Mouse (Mus musculus) urinary bladder, adult 2 months (tissue): Measurements from ENCODE around the gene Kif12. TPM values are rescaled to one million over a fixed set of nuclear protein-coding genes. Genes with fewer than 3 reads are reported as not detected.

Source experiments
- DNase-seq: peaks from one replicate; pipeline ENCODE4 v3.0.0; 2022; ENCODE audit warnings: low spot score
- polyA plus RNA-seq: library from polyadenylated mRNA; depleted of rRNA; stranded (reverse); fragments of >200 nt; gene quantifications from 2 replicates; pipeline ENCODE4 v1.2.3, GENCODE M21; 2012; rRNA removed

The Kif12 gene
- not detected in 2 replicates for polyA plus RNA-seq

DNA sequence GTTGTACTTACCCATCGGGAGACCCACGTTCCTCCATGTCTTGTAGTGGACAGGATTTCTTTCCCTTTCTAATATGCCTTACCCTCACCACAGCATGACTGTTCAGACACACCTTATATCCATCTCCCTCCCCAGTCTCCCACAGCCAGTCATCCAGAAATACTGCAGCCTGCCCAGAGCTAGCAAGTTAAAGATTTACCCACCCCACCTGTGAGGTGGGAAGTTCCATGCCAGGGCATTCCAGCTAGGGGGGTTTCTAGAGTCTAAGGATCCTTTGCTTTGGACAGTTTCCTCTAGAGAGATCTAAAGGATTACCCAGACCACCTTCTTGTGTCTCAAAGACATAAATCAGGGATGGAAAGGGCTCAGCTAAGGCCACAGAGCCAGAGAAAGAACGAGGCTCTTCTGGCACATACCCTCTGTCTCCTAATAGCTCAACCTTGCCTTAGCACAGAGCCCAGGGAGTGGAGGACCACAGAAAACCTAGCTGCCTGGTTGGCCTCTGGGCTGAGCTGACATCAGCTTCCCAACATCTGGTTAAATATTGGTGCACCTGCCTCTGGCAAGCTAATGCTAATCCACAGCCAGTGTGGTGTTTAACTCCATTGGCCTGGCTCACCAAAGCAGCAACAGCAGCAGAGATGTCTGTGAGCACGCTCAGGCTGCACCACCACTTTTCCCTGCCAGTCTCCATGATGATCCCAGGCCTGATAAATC is at the start of gene Kif12:
TSS of gene Kif12 (minus strand) at position 163 of the 717 bp plus-strand sequence.
- no peak for DNase-seq

DNA sequence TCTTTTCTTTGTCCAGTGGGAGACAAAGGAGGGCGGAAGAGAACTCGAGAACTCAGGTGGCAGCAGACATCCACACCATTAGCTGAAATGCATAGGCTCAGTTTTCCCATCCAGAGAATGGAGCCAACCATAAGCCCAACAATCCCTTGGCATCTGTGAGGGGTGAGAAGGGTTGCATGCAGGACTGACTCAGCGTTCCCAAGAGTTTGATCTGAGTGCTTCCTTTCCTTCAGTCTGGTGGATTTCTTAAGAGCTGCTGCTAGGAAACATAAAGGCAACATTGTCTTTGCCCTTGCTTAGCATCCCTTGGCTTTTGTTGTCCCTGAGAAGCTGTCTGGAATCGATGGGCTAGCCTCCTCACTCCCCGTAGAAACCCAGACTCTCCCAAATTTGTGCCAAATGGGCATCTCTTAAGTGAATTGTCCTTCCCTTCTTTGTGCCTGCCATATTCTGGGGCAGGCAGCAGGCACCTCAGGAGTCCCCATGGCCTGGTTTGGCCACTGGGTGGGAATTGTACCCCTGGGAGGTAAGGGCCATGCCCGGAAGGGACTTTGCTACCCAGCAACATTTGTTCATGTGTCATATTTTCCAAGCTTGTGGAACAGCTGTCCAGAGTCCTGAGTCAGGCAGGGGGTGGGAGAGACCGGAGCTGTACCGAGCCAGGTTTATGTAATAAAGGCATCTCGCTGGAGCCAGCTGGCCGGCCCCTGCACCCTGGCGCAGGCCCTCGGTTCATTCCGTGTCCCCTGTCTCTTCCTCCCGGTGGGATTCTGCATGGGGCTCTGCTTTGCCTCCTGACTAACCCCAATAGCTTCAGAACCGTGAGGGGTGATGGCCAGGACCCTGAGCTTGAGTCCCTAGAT is 49.4 kb upstream of the Kif12 start:
- DNase-seq = no peak

DNA sequence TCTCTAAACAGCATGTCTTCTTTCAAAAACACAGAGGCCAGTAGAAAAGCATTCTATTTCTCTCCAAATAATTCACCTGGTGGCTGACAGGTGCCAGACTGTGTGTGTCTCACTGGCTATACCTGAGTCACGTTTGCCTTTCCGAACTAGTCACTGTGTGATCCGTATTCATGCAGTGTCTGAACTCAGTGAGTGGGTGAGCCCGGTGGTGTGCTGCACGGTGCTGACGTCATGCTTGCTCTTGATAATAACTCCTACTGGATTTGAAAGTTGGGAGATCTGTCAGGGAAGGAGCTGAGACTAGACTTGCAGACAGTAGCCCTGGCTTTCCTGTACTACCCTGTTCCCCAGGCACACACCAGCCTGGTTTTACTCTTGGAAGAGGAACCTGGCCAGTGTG is 47.7 kb upstream of the Kif12 start:
- DNase-seq = no peak

DNA sequence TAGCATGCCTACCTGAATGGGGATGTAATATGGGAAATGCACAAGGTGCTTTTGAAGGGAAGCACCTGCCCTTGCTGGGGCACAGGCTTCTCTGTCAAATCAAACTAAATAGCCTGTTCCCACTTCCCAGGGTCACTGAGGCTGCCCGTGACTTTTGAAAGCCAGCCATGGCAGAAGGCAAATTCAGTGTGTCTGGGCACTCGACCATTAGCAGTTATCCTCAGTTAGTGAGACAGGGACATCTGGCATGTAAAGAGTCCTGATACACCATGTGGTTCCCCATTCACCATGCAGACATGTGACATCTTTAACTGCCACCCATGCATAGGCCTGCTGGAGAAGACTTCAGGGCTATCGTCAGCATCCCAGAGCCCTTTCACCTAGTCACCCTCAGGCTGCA is 47.1 kb upstream of the Kif12 start:
- no peak for DNase-seq

DNA sequence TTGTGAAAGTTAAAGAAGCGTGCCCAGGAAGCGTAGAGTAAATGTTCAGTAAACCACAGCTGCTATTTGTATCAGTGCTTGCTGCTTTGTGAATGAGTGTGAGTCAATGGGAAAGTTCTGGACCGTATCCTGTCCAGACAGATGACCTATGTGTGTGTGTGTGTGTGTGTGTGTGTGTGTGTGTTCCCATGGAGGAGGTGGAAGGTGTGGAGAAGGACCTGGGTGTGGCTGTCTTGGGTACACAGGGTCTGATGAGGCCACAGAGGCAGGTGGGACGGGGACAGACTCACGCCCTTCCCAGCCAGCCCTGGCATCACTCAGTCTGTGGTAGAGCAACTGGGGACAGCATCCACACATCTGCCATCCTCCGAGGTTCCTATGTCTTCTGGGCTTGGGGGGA is 45.6 kb upstream of the Kif12 start:
- DNase-seq = no peak

DNA sequence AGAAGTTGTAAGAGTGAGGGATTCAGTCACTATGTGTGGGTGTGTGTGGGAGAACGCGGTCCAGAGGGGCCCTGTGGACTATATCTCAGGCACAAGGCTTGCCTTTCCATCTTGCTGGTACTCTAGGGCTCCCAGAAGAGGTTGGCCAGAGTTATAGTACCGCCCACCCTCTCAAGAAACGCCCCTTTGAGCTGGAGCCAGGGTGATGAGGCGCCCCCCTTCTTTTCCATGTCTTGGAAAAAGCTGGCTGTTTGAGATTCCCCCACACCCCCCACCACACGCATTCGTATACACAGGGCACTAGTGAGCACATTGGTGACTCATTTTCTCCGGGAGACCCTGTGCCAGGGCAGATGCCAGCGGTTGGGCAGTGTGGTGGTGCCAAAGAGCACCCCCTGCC is 44.6 kb upstream of the Kif12 start:
- no peak for DNase-seq

DNA sequence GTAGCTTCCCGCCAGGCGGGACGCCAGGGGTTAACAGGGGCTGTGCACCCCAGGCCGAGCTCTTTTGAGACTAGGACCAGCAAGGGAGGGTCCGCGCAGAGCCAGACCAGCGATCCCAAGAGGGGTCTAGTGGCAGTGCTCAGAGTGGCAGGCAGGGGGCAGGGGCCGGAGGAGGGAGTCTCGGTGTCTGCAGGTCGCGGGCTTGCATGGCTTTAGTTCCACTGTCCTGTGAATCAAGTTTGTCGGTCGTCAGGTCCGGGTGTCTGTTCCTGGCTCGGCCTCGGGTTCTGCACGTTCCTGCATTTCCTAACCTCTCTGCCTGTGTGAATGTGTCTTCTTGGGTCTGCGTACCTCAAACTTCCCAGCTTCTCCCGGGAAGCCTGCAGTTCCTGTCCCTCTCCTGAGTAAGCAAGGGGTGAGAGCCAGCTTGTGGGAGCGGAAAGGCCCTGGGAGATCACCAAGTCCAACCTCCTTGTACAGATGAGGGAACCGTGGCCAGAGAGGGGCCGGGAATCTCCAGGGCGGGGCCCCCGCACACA is 44.1 kb upstream of the Kif12 start:
- DNase-seq = no peak

DNA sequence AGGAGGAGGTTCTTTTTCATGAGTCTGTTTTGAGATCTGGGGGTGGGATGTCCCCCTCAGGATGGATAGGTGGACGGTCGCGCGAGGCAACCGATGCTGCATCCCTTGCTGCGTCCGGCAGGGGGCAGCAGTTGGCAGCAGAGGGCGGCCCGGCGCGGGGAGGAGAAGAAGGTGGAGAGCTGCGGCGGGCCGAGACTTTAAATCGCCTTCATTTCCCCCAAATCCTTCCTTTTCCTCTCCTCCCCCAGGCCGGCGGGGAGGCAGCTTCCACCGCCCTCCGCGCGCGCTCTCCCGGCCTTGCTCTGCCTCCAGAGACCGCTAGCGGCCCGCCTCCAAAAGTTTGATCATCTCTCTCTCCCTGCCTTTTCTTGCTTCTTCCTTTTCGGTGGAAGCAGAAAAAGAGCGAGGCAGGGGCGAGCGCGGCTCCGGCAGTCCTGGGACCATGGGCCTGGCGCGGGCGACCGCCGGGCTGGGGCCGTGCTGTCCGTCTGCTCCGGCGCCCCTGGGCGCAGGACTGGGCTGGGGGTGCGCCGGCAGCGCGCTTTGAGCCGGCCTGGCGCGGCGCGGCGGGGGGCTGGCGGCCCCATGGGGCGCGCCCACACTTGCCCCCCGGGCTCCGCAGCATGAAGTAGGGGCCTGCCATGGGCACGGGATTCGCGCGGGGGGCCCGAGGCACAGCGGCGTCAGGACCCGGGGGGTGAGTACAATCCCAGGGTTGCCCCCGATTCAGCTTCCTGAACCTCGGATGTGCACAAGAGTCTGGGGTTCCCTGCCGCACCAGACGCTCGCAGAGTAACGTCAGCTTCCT is 43.5 kb upstream of the Kif12 start:
- peak; percentile 60 for DNase-seq

DNA sequence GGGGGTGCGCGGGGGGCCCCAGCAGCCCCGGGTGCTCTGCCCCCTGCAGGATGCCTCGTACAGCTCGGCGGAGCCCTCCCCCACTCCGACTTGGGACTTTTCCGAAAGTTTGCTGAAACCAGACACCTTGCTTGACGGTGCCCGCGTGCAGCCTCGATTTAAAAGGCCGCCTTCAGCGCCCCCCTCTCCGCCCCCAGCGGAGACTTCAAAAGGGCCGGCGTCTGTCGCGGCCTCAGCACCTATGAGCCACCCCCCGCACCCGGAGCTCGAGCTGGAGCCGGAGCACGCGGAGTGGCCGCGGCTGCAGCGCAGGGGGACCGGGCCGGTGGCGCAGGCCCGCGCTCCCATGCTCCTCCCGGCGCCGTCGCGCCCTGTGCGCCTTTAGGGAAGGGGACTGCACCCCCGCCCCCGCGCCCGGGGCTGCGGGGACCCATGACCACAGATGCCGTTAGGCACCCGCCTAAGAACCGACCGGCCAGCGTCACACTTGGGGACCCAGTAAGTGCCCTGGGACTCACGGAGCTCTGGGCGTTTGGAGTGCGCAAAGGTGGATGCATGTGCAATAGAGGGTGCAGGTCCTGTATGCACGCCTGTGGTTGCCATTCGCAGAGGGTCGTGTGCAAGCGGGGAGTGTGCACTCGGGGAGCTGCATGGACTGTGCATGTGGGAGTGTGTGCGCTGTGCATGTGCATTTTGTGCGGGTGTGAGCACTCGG is 42.1 kb upstream of the Kif12 start, which contains the start of gene Col27a1:
TSS of gene Col27a1 (plus strand) at position 98 of the 715 bp plus-strand sequence.
- no peak for DNase-seq

DNA sequence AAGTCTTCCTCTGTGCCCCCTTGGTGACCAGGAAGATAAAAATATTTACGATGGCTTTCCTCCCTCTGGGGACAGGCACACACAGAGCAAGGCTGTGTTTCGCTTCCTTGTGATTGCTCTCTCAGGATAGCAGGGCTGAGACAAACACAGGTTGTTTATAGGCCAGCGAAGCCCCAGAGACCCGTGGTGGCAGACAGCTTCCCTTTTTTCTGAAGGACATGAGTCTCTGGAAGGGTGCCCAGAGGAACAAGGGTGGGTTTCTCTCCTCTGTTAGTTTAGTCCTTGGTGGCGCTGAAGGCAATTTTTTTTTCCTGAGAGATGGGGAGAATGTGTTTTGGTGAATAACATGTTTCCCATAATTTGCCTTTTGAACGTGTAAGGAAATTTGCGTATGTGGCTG is 33.7 kb upstream of the Kif12 start:
- no peak for DNase-seq

DNA sequence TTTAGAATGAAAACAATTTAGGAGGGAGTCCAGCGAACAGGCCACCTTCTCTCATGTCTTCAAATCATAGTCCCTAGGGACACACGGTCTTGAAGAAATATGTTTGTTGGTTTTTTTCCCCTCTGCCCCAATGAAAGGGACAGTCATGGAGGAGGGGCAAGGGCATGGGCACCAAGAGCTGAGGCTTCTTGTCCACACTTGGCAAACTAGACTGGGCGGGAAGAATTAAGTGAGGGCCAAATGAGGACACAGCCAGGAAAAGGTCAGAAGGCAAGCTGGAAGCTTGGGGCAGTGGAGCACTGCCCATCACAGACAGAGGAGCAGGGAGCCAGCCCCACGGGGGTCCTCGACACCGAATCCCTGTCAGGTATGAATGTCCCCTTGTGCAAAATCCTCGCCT is 31.9 kb upstream of the Kif12 start:
- DNase-seq = no peak

DNA sequence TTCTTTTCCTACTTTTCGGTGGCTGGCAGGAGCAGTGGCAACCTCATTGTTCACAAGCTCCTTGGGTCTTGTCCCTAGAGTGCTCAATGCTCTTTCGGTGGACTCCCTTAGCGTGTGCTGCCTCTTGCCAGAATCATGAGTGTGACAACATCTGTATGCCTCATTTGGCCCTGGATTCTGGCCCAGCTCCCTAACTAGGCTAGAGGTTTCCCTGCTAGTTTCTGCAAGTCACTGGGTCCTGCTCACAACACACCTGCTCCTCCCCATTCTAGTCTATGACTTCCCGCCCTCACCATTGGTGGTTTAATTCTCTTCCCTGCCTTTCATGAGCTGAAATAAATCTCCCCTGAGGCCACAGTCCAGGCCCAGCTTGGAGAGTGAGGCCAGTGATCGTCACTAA is 27.4 kb upstream of the Kif12 start:
- DNase-seq = no peak

DNA sequence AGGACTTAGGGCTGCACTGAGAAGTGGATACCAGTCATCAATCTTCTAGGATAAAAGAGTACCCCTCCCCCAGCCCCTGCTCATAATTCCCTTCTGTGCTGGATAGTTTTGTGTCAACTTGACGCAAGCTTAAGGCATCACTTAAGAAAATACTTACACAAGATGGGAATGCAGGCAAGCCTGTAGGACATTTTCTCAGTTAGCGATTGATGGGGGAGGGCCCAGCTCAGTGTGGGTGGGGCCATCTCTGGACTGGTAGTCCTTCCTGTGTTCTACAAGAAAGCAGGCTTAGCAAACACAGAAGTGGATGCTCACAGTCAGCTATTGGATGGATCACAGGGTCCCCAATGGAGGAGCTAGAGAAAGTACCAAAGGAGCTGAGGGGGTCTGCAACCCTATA is 22.4 kb upstream of the Kif12 start:
- DNase-seq = no peak

DNA sequence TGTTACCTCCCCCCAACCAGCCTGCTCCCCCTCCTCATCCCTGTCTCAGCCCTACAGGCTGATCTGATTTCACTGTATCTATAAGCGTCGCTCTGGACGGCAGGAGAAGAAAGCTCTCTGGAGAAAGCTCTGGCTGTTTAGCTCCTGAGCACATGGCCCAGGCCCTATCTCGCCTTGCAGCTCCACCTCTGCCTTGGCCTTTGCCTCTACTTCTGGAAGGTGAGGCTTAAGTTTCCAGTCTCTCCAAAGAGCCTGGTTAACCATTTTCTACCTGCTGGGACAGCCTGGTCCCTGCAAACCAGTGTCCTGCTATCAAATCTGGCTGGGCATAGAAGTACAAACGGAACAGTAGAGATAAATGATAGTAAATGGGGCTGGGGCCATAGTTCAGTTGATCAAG is 19.7 kb upstream of the Kif12 start:
- no peak for DNase-seq

DNA sequence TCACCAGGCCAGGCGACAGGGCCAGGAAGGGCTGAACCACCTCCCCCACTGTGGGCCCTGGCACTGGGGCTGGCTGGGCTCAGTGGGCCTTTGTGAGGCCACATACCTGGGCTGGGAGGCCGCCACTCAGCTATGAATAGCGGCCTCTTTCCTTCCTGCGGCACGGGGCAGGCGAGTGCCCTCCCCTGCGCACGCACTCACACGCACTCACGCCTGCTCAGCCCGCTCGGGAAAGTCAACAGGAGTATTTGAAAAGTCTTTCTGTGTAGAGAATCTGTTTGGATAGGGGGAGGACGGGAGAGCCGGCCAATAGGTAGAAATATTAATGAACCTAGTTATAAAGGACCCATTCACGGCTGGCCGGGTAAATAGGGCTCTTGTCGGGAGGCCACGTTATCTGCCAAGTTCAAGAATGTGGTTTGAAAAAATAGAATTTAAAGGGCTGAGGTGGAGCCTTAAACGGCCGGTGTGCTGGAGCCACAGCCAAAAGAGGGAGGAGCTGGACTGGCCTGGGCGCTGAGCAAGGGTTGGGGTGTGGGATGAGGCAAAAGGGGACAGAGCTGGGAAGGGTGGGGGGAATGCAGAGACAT is 14.4 kb upstream of the Kif12 start:
- no peak for DNase-seq

DNA sequence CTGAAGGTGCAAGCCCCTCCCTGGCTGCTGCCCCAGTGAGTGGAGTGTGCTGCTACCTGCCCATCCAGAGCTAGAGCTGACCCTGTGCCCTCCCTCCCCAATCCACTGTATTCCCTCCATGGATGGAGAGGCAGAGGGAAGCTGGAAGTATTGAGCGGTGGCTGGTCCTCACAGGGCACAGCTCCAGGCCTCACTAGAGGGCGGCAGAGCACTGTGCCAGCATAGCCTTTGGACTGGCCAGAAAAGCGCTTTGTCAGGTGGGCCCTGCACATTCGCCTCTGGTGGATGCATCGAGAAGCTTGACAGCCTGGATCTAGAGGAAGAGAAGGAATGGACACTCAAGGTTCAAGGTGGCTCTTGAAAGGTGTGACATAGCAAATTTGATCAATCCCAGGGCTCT is 9.6 kb upstream of the Kif12 start:
- DNase-seq = no peak

DNA sequence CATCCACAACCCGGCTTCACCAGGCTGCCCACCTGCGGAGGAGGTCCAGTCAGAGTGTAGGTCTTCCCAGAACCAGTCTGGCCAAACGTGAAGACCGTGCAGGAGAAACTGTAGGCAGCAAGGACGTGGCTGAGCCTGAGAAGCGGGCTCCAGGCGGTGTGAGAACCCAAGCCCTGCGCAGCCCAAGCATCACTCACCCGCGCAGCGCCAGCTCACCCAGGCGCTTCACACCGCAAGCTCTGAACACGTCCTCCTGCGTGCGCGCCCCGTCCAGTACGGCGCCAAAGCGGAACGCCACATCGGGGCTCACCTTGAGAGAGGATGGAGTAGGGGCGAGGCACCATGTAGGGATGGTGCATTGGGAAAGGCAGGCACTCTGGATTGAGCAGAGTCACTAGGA is 809 bp downstream of the Kif12 start:
- no peak for DNase-seq

DNA sequence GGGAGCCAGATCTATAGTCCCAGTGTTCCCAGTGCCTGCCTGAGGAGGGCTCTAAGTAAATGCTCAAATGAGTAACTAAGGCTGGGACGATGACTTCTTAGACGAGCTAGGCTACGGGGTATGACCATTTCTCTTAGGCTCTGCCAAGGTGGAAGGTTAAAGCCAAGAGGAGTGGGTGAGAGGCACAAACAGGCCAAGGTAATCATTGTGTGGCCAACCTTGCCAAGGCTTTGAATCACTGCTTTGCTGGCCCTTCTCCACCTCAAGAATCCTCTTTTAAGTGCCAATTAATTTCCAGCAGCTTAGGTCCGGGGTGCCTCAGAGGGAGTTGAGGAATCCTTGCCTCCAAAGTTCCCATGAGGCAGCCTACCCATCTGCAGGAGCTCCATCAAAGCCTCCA is 1.9 kb downstream of the Kif12 start:
- DNase-seq = no peak

DNA sequence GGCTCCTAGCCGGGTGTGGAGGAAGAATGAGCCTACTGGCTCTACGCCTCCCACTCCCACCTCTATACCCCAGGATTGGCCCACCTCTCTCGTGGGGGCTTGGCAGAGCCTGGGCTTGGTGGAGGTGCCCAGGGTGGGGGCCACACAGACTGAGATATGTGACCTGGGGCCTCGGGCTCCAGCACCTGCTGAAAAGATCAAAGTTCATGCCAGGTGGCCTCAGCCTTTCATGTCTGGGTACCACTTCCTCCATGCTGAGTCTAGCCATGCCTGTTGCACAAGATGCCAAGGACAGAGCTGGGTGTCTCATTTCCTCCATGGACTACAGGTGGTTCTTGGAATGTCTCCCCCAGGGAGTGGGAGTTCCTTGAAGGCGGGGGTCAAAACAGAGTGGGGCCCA is 5.6 kb downstream of the Kif12 start:
- no peak for DNase-seq

DNA sequence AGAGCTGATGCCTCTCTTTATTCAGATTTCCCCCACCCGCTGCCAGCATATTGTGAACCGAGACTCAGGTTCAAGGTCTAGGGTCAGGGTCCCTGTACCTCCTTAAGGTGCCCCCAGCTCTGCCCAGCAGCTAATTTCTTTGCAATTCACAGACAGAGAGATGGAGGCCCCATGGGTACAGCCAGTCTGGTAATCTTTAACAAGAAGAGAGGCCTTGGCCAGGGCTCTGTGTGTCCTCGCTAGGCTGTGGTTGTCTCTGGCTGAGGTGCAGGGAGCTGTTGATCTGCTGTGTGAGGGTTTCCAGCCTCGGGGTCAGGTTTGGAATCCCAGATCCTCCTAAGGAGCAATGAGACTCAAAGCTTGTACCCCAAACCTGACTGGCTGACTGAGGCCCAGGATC is 6.3 kb downstream of the Kif12 start:
- DNase-seq = no peak

DNA sequence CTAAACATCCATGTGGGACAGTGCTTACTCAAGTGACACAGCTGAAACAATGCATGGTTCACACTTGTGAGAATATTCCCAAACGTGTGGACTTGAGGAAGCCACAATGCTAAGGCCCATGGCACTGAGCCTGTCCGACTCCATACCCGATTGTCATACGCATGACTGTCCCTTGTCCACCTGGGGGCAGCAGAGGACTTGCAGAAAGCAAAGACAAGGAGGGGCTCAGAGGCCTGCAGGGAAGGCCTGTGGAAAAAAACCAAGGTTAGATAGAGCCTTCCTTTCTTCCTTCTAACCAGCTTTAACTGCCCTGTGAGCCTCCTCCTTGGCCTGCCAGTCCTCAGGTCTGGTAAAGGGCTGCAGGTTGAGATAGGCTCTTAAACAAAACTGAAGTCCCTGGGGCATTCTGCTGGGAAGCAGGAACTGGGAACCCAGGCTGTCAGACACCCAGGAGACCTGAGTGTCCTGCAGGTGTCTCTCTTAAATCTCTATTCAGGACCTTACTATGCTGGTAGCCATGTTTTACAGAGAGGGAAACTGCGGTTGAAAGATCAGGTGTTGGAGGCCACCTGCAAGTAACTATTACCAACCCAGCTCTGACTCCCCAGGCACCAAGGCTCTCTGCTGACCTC is 12.9 kb downstream of the Kif12 start:
- DNase-seq = peak; percentile 51
